24 mouse cellular contexts compared by ENCODE assay signal in the genomic region with DNA sequence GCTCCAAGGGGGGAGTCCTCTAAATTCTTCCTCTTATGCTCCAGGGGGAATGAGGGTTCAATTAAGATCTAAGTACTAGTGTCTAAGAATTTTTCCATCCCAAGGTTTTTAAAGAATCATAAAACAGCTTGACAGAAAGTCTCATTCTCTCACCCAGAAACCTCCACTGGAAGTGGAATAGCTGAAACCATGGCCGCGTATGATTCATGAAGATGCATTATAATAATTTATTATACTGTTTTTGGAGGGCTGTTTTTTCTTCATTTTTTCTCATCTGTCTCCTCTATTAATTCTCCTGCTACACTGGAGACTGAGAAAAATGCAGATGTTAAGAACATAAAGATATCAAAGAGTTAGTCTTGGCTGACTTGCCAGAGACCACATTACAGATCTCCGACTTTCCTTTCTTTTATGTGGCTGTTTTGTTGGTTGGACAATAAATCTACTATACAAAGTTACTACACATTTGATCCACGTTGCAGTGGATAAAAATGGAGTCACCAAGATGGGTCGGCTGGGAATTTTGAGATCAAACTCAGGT.
A peak's percentile ranks its signal among the peaks of the same experiment; 100 is the strongest.
DNase-seq lines count a peak whose midpoint lies in the region; ATAC-seq lines count a peak whose summit lies in the region.
"Had no signal": no experiment of that assay in that cellular context is flagged by ENCODE, and none has a peak within 500 bp of the region (broad histone marks: within the 10 kb centered on the region; RNA-seq: fewer than 3 reads in every experiment).

No protein-coding gene starts in this region.

- H3K4me1 ChIP-seq in kidney, embryonic 14.5 days (ENCODE audit: control insufficient read depth, insufficient read depth, low read length) = no peaks in the 10 kb centered on the region
- H3K4me1 ChIP-seq in kidney, embryonic 16.5 days (ENCODE audit: insufficient read depth, low read length) = no peaks in the 10 kb centered on the region
- H3K4me1 ChIP-seq: embryonic facial prominence, embryonic 10.5 days; embryonic facial prominence, embryonic 12.5 days; forebrain, embryonic 13.5 days; forebrain, embryonic 15.5 days had no signal

- no peak overlapping the region for H3K9ac ChIP-seq in kidney, embryonic 14.5 days (ENCODE audit: low read depth, low read length)
- H3K9ac ChIP-seq in kidney, embryonic 16.5 days (replicated peaks; ENCODE audit: low read length) = no peak overlapping the region
- H3K9ac ChIP-seq: embryonic facial prominence, embryonic 12.5 days; forebrain, embryonic 13.5 days; forebrain, embryonic 15.5 days had no signal

- no peak for DNase-seq in kidney, postnatal 10 days
- no peak for DNase-seq in kidney, adult 8-10 months
- peak; percentile 1 for DNase-seq in kidney, postnatal 14 days
- no peak for DNase-seq in kidney, adult 18-20 months
- DNase-seq: adrenal gland, adult 8-10 months; adrenal gland, postnatal 14 days; adrenal gland, postnatal 36 days; B cell, adult 2 months; cerebellum, adult 11-12 months; cerebellum, adult 2 months; cerebellum, adult 9-10 months; cerebellum, postnatal 10 days; cerebellum, postnatal 25 days had no signal

- no peaks in the 10 kb centered on the region for H3K9me3 ChIP-seq in kidney, embryonic 14.5 days (ENCODE audit: control insufficient read depth, low read length)
- no peaks in the 10 kb centered on the region for H3K9me3 ChIP-seq in kidney, embryonic 16.5 days (ENCODE audit: low read length)
- H3K9me3 ChIP-seq: embryonic facial prominence, embryonic 10.5 days; embryonic facial prominence, embryonic 12.5 days; forebrain, embryonic 13.5 days; forebrain, embryonic 15.5 days; G1E had no signal

- no peak overlapping the region for H3K27ac ChIP-seq in kidney, embryonic 14.5 days (ENCODE audit: low read depth, low read length)
- H3K27ac ChIP-seq in kidney, embryonic 16.5 days (ENCODE audit: low read length) = no peak overlapping the region
- H3K27ac ChIP-seq: embryonic facial prominence, embryonic 10.5 days; embryonic facial prominence, embryonic 12.5 days; forebrain, embryonic 13.5 days; forebrain, embryonic 15.5 days had no signal

- no peaks in the 10 kb centered on the region for H3K36me3 ChIP-seq in kidney, embryonic 14.5 days (ENCODE audit: control insufficient read depth, insufficient read depth, low read length)
- no peaks in the 10 kb centered on the region for H3K36me3 ChIP-seq in kidney, embryonic 16.5 days (ENCODE audit: insufficient read depth, low read length)
- H3K36me3 ChIP-seq: embryonic facial prominence, embryonic 10.5 days; embryonic facial prominence, embryonic 12.5 days; forebrain, embryonic 15.5 days; G1E had no signal

- H3K27me3 ChIP-seq in kidney, embryonic 14.5 days (ENCODE audit: control insufficient read depth, insufficient read depth, low read length) = no peaks in the 10 kb centered on the region
- no peaks in the 10 kb centered on the region for H3K27me3 ChIP-seq in kidney, embryonic 16.5 days (ENCODE audit: insufficient read depth, low read length)
- H3K27me3 ChIP-seq: CH12.LX; embryonic facial prominence, embryonic 12.5 days; forebrain, embryonic 13.5 days; forebrain, embryonic 15.5 days had no signal

- ATAC-seq in kidney, embryonic 14.5 days (ENCODE audit: low FRiP score, low TSS enrichment) = peak; percentile 78; the same call in 1 of the 2 replicates
- peak; percentile 67 for ATAC-seq in kidney, embryonic 16.5 days (ENCODE audit: low FRiP score, low TSS enrichment)
- ATAC-seq: activated CD4-positive, CD25-positive, alpha-beta regulatory T cell, adult 4 months; CD4-positive, CD25-positive, alpha-beta regulatory T cell, adult 4 months; forebrain, embryonic 13.5 days; forebrain, embryonic 15.5 days; Patski had no signal

- WGBS in kidney, embryonic 14.5 days = 55% methylated on average over 5 of the region's 5 CpGs
- 55% methylated on average over 5 of the region's 5 CpGs for WGBS in kidney, embryonic 16.5 days

- no peak overlapping the region for H3K4me3 ChIP-seq in kidney, embryonic 14.5 days (ENCODE audit: low read length)
- H3K4me3 ChIP-seq in kidney, embryonic 16.5 days (ENCODE audit: low read length) = no peak overlapping the region
- H3K4me3 ChIP-seq: embryonic facial prominence, embryonic 10.5 days; embryonic facial prominence, embryonic 12.5 days; forebrain, embryonic 13.5 days; forebrain, embryonic 15.5 days had no signal

- H3K4me2 ChIP-seq in kidney, embryonic 14.5 days (replicated peaks; ENCODE audit: low read depth, low read length) = no peak overlapping the region
- H3K4me2 ChIP-seq in kidney, embryonic 16.5 days (replicated peaks; ENCODE audit: low read depth, low read length) = no peak overlapping the region
- H3K4me2 ChIP-seq: embryonic facial prominence, embryonic 12.5 days; forebrain, embryonic 13.5 days; forebrain, embryonic 15.5 days had no signal
